Mouse (Mus musculus) liver, adult 2 months (tissue): Measurements from ENCODE around the gene Rhog.
A peak's percentile ranks its signal among the peaks of the same experiment; 100 is the strongest.

ENCODE experiments used
- CTCF ChIP-seq: fragments of 200-500 bp; IDR thresholded peaks from 2 replicates; pipeline ENCODE4 v1.5.1; 2011; ENCODE audit warnings: low read depth, low read length, control low read depth
- POLR2A ChIP-seq: fragments of 200-500 bp; IDR thresholded peaks from 2 replicates; pipeline ENCODE4 v1.6.1; 2011; ENCODE audit warnings: low read length, control low read depth; ENCODE audit not compliant: insufficient read depth; ENCODE audit errors: extremely low read depth

DNA sequence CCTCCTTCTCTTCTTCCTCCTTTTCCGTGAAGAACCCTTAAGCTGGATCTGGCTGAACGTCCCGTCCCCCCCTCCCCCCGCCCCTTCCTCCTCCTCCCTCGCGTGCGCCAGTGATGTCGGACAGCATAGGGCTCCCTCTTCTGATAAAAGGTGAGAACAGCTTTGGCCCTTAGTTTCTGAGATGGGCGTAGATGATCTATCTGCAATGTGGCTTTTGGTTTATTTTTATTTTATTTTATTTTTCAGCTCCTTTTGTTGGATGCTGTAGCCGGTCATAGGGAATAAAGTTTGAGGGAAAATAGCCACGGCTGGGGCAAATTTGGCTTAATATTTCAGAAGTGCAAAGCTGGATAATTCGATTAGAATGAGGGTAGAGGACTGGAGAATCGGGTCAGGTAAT, 33.5 kb downstream of the Rhog start:
- peak; percentile 58 for TF ChIP-seq CTCF
- TF ChIP-seq POLR2A: no peak
